Mouse (Mus musculus) adrenal gland, postnatal 36 days (tissue): ENCODE data around the gene Tmem30c. TPM values are rescaled to one million over a fixed set of nuclear protein-coding genes. Genes with fewer than 3 reads are reported as not detected.

Experiments used
- DNase-seq, 2 experiments: peaks; one replicate each; pipeline ENCODE4 v3.0.0; 2021; ENCODE audit warnings: mixed read lengths in 1 of 2
- total RNA-seq, 2 experiments: library from RNA; stranded (reverse); gene quantifications; 2 replicates each; pipeline ENCODE4 v1.2.3; 2021

Tmem30c gene
- total RNA-seq, 2 experiments from 2014 or later: not detected

- no peak for DNase-seq
Measured at GRCm38 (mm10) chr16:57295216-57295934, 2.7 kb upstream of the Tmem30c start.

- no peak for DNase-seq
Measured at GRCm38 (mm10) chr16:57292296-57292695, 369 bp downstream of the Tmem30c start.

- DNase-seq: no peak
Measured at GRCm38 (mm10) chr16:57291696-57292095, 969 bp downstream of the Tmem30c start.

GRCm38 (mm10) chr16:57281417-57281816 lies 11.2 kb downstream of the Tmem30c start:
- no peak for DNase-seq

DNA sequence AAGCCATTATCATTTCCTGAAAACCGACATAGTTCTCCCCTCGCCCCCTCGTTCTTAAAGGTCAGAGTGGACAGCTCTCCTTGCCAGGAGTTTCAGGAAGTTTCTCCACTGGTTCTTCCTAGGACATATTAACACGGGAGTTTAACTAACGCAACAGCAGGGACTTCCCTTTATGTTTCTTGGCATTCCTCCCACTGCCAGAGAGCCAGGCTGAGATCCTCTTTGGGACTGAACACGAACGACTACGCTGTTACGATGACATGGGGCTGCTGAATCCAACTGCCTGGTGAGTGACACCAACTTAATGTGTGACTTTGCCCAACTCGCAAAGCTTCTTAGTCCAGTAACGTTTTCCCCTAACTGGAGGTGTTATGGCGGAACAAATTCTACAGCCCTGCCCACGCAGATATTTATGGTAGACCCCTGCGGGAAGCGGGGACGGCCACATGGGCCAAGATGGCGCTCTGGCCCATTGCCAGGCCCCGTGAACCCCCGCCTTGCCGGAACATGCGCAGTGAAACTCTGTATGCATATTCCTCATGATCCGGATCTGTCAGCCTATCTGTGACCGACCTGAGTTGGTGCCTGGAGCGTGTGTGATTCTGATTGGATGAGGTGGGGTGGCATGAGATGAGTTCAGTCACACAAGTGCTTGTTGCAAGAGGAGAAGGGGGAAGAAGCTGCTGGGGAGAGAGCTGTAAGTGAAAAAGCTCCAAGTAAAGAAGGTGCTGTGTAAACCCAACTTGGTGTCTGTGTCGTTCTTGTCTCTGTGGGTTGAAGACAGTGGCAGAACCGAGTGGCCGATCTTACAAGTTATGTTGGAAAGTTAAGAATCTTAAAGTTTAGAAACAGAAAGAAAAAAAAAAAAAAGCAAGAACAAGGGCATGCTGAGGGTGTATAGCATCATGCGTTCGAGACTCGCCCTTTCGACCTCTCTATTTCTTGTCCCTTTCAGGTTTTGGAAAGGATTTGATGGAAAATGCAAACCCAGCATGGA lies 12.1 kb downstream of the Tmem30c start:
- DNase-seq: peak in 1 of 2 experiments; percentile 3

GRCm38 (mm10) chr16:57278976-57279626 lies 13.6 kb downstream of the Tmem30c start:
- DNase-seq: no peak

- no peak for DNase-seq
Measured at GRCm38 (mm10) chr16:57269751-57270150, 22.9 kb downstream of the Tmem30c start.

DNA sequence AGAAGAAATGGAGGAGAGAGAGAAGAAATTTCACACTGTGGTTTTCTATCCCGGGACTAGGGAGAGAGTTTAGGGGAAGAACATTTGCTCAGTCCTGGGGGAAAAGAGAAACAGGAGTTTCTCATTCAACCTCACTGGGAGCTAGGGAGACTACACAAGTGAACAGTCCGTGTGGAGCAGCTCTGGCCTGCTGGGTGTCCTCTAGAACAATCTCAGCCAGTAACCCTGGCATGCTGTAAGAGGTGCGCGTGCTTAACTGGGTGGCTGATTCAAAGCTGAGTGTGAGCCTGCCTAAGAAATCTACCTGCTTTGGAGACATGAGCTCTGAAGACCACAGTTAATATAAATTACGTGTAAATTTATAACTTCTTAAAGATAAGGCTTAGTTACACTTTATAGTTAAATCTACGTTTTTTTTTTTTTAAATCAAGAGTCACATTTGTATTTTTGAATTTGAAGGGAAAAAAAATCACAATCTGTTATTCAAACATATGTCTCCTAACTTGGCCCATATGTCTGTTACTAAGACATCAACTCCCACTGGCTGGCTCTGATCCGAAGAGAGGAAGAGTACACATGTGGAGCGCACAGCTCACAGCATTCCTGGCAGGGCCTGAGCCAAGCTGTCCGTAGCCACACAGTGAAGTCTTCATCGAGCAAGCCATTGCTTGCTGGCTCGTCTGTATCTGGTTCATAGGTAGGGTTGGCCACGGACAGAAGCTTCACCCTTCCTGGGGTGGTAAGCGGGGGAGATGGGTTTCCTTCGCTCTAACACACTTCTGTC lies 24.4 kb downstream of the Tmem30c start:
- no peak for DNase-seq

GRCm38 (mm10) chr16:57267068-57267467 lies 25.6 kb downstream of the Tmem30c start:
- DNase-seq: no peak

- no peak for DNase-seq
Measured at GRCm38 (mm10) chr16:57260152-57260551, 32.5 kb downstream of the Tmem30c start.

DNA sequence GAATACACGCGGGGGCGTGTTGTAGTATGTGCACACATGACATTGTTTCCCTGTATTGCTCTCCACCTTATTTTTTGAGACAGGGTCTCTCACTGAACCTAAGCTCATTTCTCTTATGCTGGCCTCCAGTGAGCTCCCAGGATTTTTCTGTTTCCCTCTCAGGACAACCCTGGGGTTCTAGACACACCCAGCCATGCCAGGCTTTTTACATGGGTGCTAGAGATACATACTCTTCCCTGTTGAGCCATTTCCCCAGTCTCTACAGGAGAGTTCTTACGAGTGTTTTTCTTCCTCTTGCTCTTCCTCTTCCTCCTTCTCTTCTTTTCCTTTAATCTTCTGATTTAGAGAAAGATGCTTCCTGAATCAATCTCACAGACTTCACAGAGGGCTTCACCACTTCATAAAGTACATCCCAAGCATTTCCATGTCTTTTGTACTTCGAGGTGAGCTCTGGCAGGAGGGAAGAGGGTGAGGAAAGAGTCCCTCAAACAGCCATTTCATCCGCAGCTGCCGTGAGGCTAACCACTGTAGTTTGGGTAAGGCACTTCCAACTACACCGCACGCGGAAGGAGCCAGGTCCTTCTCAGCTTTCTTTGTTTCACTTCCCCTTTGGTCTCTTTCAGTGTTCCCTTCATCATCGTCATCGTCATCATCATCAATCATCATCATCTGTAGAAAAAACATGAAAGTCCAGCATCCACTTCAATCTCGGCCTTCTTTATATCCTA lies 33.1 kb downstream of the Tmem30c start:
- no peak for DNase-seq

DNA sequence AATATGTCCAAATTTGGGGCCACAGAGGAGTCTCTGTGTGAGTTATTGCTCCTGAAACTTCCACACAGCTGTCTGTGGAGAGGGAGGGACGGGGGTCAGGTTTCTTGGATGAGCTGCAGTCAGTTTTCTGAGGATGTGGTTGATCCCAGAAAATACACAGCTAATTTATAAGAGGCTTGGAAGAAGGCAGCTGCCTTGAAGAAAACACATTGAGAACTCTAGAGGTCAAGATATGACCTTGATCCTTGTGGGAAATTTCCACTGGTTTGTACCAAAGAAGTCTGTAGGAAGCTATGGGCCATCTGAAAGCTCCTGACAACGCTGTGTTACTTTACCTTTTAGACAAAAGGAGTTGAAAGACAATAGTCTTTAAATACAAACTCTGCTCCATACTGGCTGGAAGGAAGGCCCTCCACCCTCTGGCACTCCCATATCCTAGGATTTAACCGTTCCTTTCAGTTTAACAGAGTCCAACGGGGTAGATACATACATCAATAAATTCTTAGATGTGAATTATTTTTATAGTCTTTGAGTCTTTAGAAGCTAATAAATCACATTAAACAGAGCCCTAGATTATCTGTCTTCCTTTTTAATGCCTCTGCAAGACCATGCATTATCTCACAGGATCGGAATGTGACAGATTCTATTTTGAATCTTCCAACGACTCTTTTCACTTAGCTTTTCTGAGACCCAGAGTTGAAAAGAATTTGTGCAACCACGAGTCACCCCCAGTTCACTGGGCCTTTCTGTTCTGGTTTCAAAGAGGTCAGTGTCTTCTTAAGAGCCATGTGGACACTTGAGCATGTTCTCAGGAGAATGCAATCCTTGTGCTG lies 40.9 kb downstream of the Tmem30c start:
- peak in 1 of 2 experiments; percentile 15 for DNase-seq

- DNase-seq: no peak
Measured at GRCm38 (mm10) chr16:57250991-57251390, 41.7 kb downstream of the Tmem30c start.

GRCm38 (mm10) chr16:57247464-57247863 lies 45.2 kb downstream of the Tmem30c start:
- no peak for DNase-seq

DNA sequence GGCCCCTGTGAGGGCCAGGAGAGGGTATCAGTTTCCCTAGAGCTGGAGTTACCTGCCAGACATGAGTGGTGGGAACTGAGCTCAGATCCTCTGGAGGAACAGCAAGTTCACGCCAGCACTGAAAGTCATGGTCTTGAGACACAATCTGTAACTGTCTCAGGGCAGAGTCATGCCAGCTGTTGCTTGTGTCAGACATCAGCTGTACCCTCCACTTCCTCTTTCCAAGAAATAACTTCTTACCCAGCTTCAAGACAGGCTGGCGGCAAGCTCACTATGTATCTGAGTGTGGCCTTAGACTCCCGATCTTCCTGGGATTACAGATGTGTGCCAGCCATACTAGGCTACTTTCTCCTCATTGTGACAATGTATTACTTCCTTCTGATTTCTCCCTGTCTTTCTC lies 46.1 kb downstream of the Tmem30c start:
- DNase-seq: no peak

GRCm38 (mm10) chr16:57243858-57244248 lies 48.8 kb downstream of the Tmem30c start:
- DNase-seq: peak; percentile 81 to 84

- DNase-seq: no peak
Measured at GRCm38 (mm10) chr16:57243205-57243857, 49.3 kb downstream of the Tmem30c start.

GRCm38 (mm10) chr16:57242857-57243204 lies 49.8 kb downstream of the Tmem30c start:
- no peak for DNase-seq

- no peak for DNase-seq
Measured at GRCm38 (mm10) chr16:57235871-57236510, 56.7 kb downstream of the Tmem30c start.
